Mouse (Mus musculus): ENCODE results near the gene Hemk1.

DNA sequence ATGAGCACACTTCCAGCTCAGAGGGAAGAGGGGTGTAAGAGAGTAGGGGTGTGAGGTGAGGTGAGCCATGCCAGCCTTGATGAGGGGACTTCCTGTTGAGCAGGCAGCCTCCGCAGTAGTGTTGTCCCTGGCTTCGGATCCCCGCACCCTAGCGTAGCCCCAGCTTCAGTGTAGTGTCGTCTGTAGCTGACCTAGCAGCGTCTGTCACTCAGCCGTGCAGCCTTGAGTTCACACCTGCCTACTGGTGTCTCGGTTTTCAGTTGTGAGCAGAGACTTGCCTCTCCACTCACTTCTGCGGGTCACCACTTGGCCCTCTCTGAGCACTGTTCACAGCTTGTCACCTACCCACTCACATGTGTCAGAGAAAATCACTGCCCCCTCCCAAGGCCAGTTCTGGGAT lies 29.0 kb downstream of the Hemk1 start:
- TF ChIP-seq CTCF (conservative IDR thresholded peaks at IDR 0.05; ENCODE audit: low read length) = no peak
- TF ChIP-seq NANOG (IDR thresholded peaks at IDR 0.05; ENCODE audit: borderline replicate concordance, low read length) = no peak

Measured in E14TG2a.4 (cell line).